Mouse (Mus musculus) stomach, embryonic 16.5 days (tissue): ENCODE measurements around the gene Arpc4. TPM values are rescaled to one million over a fixed set of nuclear protein-coding genes. Genes with fewer than 3 reads are reported as not detected.

Source experiments
- ATAC-seq: fragments of 200-750 bp; cut with Nextera tagmentation; 2 replicates; pipeline ENCODE4 v1.8.0; 2017; ENCODE audit warnings: moderate number of reproducible peaks, moderate TSS enrichment; ENCODE audit not compliant: insufficient read depth, low FRiP score
- H3K27ac ChIP-seq: fragments of 300-500 bp; sonication (generic); 2 replicates; pipeline ENCODE4 v1.5.1; 2014; ENCODE audit warnings: low read length
- H3K27me3 ChIP-seq: fragments of 300-500 bp; sonication (generic); 2 replicates; pipeline ENCODE4 v1.6.1; 2014; ENCODE audit warnings: low read length, control low read depth, mixed read lengths; ENCODE audit not compliant: control insufficient read depth, insufficient read depth
- H3K36me3 ChIP-seq: fragments of 300-500 bp; sonication (generic); 2 replicates; pipeline ENCODE4 v1.6.1; 2014; ENCODE audit warnings: low read length; ENCODE audit not compliant: control insufficient read depth, insufficient read depth
- H3K4me1 ChIP-seq: fragments of 300-500 bp; sonication (generic); 2 replicates; pipeline ENCODE4 v1.6.1; 2014; ENCODE audit warnings: low read length, control low read depth, mixed read lengths; ENCODE audit not compliant: control insufficient read depth, insufficient read depth
- H3K4me2 ChIP-seq: fragments of 300-500 bp; sonication (generic); 2 replicates; pipeline ENCODE4 v1.6.1; 2014; ENCODE audit warnings: low read depth, low read length, mixed read lengths
- H3K4me3 ChIP-seq: fragments of 300-500 bp; sonication (generic); replicated peaks from 2 replicates; pipeline ENCODE4 v1.5.1; 2014; ENCODE audit warnings: mild to moderate bottlenecking, low read length
- H3K9ac ChIP-seq: fragments of 300-500 bp; sonication (generic); 2 replicates; pipeline ENCODE4 v1.6.1; 2014; ENCODE audit warnings: low read length
- H3K9me3 ChIP-seq: fragments of 300-500 bp; sonication (generic); replicated peaks from 2 replicates; pipeline ENCODE4 v1.6.1; 2016; ENCODE audit warnings: low read length, control low read depth; ENCODE audit not compliant: control insufficient read depth
- WGBS: fragments of 180-500 bp; shearing (Covaris S2); extraction: QIAGEN DNeasy Blood & Tissue Kit; methylation state at CpG from one replicate; pipeline ENCODE4 v1.1.7; 2014; 5-methylcytosine and 5-hydroxymethylcytosine counted together
- polyA plus RNA-seq: library from polyadenylated mRNA; unstranded; fragments of >200 nt; fragmentation: Nextera tagmentation; extraction: Ambion mirVana; gene quantifications from 2 replicates; pipeline ENCODE4 v1.2.1, GENCODE M21; 2015

The Arpc4 gene
- polyA plus RNA-seq, 1 experiment from 2014 or later, result 396 TPM

DNA sequence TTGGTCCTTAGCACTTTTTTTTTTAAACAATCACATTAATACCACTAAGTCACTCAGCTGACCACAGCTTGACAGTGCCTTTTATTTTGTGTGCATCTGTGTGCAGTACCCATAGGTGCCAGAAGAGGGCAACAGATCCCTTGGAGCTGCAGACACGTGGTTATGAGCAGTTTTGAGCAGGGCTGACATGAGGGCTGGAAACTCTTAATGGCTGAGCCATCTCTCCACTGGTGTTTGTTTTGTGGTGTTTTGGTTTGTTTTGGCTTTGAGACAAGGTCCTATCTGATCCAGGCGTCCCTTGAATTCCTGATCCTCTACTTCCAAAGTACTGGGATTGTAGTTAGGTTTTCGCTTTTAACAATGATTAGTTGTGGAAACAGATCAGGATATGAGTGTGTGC lies 49.5 kb downstream of the Arpc4 start:
- H3K4me1 ChIP-seq, result no peaks in the 10 kb centered on the region
- H3K36me3 ChIP-seq, result no peaks in the 10 kb centered on the region
- WGBS, result 61% methylated on average over 3 of the region's 3 CpGs
- 0 out of 2 replicates have a peak, but pooled peaks cover 3% of the 10 kb centered on the region for H3K9me3 ChIP-seq
- H3K4me2 ChIP-seq, result no peak overlapping the region
- no peak overlapping the region for H3K4me3 ChIP-seq
- no peak overlapping the region for H3K27ac ChIP-seq
- no peak for ATAC-seq
- no peak overlapping the region for H3K9ac ChIP-seq
- no peaks in the 10 kb centered on the region for H3K27me3 ChIP-seq

DNA sequence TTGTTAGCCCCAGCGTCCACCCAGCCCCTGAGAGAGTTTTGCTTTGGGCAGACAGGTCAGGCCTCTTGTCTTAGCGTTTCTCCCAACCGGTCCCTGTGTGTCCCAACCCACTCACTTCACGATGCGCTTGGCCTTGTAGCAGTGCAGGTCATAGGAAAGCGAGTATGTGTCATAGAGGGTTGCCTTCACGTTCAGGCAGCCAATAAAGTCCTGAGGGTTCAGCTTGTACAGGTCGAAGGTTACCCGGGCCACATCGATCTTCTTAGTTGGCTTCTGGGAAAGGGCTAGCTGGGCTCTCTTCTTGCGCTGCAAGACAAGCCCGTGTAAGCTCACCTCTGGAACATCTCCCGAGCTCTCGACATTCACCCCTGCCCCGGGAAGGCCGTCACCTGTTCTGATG lies 50.1 kb downstream of the Arpc4 start:
- Histone ChIP-seq H3K36me3 (no peaks in the 10 kb centered on the region), H3K27ac (no peak overlapping the region), H3K4me3 (no peak overlapping the region), H3K27me3 (no peaks in the 10 kb centered on the region), H3K4me1 (no peaks in the 10 kb centered on the region), H3K4me2 (no peak overlapping the region), H3K9ac (no peak overlapping the region), H3K9me3 (0 out of 2 replicates have a peak, but pooled peaks cover 3% of the 10 kb centered on the region)
- ATAC-seq, result no peak
- whole genome bisulfite sequencing, result 84% methylated on average over 16 of the region's 16 CpGs

DNA sequence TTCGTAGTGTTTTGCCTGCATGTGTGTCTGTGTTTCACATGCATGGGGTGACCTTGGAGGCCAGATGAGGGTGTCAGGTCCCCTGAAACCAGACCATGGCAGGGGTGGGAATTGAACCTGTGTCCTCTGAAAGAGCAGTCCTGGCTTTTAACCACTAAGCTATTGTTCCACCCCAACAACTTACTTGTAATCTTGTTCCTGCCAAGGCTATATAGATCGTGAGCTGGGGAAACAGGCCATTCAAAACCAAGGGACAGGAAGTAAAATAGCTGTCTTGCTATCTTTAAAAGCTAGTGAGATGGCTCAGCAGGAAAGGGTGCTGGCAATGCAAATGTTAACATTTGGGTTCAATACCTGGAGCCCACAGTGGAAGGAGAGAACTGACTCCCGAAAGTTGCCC lies 52.0 kb downstream of the Arpc4 start:
- H3K4me1 ChIP-seq, result no peaks in the 10 kb centered on the region
- H3K36me3 ChIP-seq, result no peaks in the 10 kb centered on the region
- 0 out of 2 replicates have a peak, but pooled peaks cover 3% of the 10 kb centered on the region for H3K9me3 ChIP-seq
- H3K27me3 ChIP-seq, result no peaks in the 10 kb centered on the region
- 75% methylated on average over 3 of the region's 3 CpGs for WGBS
- ATAC-seq, result no peak
- no peak overlapping the region for H3K9ac ChIP-seq
- H3K4me3 ChIP-seq, result no peak overlapping the region
- H3K27ac ChIP-seq, result no peak overlapping the region
- no peak overlapping the region for H3K4me2 ChIP-seq

DNA sequence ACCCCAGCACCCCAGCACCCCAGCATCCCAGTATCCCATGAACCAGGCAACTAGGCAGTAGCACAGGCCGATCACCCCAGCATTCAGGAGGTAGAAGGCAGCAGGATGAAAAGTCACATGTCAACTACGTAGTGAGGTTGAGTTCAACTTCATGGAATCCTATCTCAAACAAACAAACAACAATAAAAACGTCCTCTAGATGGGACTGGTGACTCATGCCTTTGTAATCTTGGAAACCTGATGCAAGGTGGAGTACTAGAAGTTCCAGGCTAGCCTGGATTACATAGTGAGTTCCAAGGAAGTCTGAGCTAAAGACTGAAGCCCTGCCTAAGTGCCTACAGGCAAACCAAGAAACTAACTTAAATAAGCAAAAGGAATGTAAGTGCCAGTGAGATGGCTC lies 52.9 kb downstream of the Arpc4 start:
- no peak overlapping the region for H3K9ac ChIP-seq
- H3K27ac ChIP-seq, result no peak overlapping the region
- no peak overlapping the region for H3K4me3 ChIP-seq
- H3K9me3 ChIP-seq, result 0 out of 2 replicates have a peak, but pooled peaks cover 3% of the 10 kb centered on the region
- H3K4me2 ChIP-seq, result no peak overlapping the region
- H3K4me1 ChIP-seq, result no peaks in the 10 kb centered on the region
- no peaks in the 10 kb centered on the region for H3K36me3 ChIP-seq
- ATAC-seq, result no peak
- no peaks in the 10 kb centered on the region for H3K27me3 ChIP-seq
- WGBS, result 55% methylated on average over 3 of the region's 3 CpGs

DNA sequence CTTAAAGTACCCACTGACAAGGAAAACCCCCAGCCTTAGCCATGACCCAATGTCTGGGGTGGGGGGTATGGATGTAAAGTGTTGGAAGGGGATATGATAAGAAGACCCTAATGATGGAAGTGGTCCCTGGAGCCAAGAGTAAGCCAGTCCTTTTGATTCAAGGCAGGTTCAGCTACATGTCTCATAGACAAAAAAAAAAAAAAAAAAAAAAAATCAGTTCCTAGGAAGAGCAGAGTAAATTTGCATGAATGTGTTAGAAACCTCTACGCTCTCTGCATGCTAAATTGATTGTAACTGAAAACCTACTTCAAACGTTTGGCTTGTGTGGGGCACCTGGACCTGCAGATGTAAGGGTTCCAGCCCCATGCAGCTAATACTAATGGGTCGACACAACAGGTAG lies 53.9 kb downstream of the Arpc4 start:
- Histone ChIP-seq H3K4me3 (no peak overlapping the region), H3K27ac (no peak overlapping the region), H3K27me3 (no peaks in the 10 kb centered on the region), H3K4me2 (no peak overlapping the region), H3K36me3 (no peaks in the 10 kb centered on the region), H3K9ac (no peak overlapping the region), H3K9me3 (0 out of 2 replicates have a peak, but pooled peaks cover 3% of the 10 kb centered on the region), H3K4me1 (no peaks in the 10 kb centered on the region)
- WGBS, result 53% methylated on average over 3 of the region's 3 CpGs
- no peak for ATAC-seq

DNA sequence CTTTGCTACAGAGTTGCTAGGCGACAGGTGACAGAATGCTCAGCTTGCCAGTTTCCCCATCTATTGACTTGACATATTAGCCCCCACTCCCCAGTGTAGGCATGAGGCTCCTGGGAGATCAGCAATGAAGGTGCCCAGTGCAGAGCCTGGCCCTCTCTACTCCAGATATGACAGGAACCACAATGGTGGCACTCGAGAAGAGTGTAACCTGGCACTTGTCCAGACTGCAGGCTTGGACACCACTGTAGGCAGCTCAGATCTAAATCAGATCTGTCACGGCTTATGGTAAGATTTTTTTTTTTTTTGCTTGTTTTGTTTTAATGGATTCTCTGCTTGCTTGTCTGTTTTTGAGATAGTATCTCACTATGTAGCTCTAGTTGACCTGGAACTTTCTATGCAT lies 55.7 kb downstream of the Arpc4 start:
- Histone ChIP-seq H3K4me2 (no peak overlapping the region), H3K27me3 (no peaks in the 10 kb centered on the region), H3K9ac (no peak overlapping the region), H3K9me3 (no peaks in the 10 kb centered on the region), H3K4me1 (no peaks in the 10 kb centered on the region; the same call in 1 of the 2 replicates), H3K36me3 (no peaks in the 10 kb centered on the region), H3K4me3 (no peak overlapping the region), H3K27ac (no peak overlapping the region)
- 68% methylated on average over 3 of the region's 3 CpGs for WGBS
- ATAC-seq, result no peak

DNA sequence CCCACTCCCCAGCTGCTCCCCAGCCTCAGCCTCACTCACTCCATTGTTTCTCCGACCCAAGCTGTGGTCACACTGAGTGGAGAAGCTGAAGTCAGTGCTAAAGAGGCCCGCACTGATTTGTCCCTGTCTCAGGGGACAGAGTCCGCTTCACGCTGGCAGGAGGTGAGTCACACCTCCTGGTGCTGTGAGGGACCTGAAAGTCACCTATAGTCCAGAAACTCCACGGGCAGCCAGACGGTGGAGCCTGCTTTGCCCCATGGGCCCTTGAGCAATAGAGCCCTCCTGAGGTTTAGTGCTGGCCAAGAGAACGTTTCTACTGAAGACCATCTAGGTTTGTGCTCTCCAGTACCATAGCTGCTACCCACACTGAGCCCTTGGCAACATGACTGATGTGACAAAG lies 56.8 kb downstream of the Arpc4 start:
- ATAC-seq, result peak; percentile 83
- 51% methylated on average over 7 of the region's 7 CpGs for WGBS
- H3K4me2 ChIP-seq, result no peak overlapping the region
- no peaks in the 10 kb centered on the region for H3K36me3 ChIP-seq
- H3K27ac ChIP-seq, result no peak overlapping the region
- no peaks in the 10 kb centered on the region for H3K27me3 ChIP-seq
- H3K9ac ChIP-seq, result no peak overlapping the region
- H3K4me1 ChIP-seq, result no peaks in the 10 kb centered on the region; the same call in 1 of the 2 replicates
- H3K4me3 ChIP-seq, result no peak overlapping the region
- no peaks in the 10 kb centered on the region for H3K9me3 ChIP-seq

DNA sequence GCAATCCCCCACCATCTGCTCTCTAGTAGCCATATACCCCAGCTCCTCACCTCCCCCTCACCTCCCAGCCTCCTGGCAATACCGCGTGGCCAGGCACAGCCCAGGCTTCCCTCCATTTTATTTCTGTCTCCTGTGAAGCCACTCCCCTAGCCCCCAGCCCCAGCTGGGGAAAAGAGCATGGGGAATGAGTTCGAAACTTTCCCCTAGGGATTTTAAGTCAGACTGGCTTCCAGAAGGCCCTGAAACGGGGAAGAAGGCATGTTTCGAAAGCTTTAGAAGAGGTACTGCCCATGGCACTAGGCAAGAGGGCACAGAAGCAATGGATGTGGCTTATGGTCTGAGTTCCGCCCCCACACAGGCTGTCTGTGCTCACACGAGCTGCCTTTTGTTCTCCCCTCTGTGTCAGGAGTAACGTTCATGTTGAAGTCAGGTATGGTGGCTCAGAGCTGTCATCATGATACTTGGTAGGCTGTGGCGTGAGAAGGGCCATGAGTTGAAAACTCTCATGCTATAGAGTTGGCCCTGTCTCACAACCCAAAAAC lies 57.8 kb downstream of the Arpc4 start, which contains the start of gene Cidec:
Gene Cidec (minus strand): TSS at position 97 of the 542 bp plus-strand sequence.
- H3K9me3 ChIP-seq, result no peaks in the 10 kb centered on the region
- ATAC-seq, result no peak
- H3K36me3 ChIP-seq, result no peaks in the 10 kb centered on the region
- H3K27ac ChIP-seq, result no peak within 1 kb of the TSS
- no peak within 1 kb of the TSS for H3K4me2 ChIP-seq
- no peak within 1 kb of the TSS for H3K4me3 ChIP-seq
- no peaks in the 10 kb centered on the region for H3K27me3 ChIP-seq
- WGBS, result 81% methylated on average over 9 of the region's 9 CpGs
- no peaks in the 10 kb centered on the region; the same call in 1 of the 2 replicates for H3K4me1 ChIP-seq
- no peak within 1 kb of the TSS for H3K9ac ChIP-seq

DNA sequence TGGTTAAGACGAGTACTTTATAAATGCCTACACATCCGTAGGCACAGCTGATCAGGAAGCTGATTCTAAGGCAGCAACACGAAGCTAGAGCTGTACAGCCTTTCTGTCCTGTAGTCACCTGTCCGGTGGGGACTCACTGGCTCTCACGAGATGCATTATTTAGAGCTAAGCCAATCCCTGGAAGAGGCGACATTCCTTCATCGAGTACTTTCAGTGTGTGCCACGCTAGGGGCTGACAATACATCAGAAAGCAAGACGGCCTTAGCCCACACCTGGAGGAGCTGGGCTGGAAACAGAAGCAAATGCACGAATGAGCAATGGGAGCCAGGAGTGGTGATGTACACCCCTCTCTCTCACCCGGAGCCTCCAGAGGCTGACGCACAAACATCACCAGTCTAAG lies 59.2 kb downstream of the Arpc4 start:
- no peaks in the 10 kb centered on the region; the same call in 1 of the 2 replicates for H3K4me1 ChIP-seq
- no peaks in the 10 kb centered on the region for H3K36me3 ChIP-seq
- H3K27me3 ChIP-seq, result no peaks in the 10 kb centered on the region
- ATAC-seq, result no peak
- H3K4me3 ChIP-seq, result no peak overlapping the region
- 69% methylated on average over 12 of the region's 12 CpGs for WGBS
- no peak overlapping the region for H3K27ac ChIP-seq
- no peaks in the 10 kb centered on the region for H3K9me3 ChIP-seq
- H3K4me2 ChIP-seq, result no peak overlapping the region
- H3K9ac ChIP-seq, result no peak overlapping the region
